Mouse (Mus musculus) cerebellum, adult 2 months (tissue): ENCODE data around the gene Zer1. TPM values are rescaled to one million over a fixed set of nuclear protein-coding genes. Genes with fewer than 3 reads are reported as not detected.
"Not testable (repeated sequence)": the region's sequence is repeated elsewhere in the genome, so short reads cannot be mapped to it uniquely, and the experiment has no call there.

Experiments used
- DNase-seq, 2 experiments: peaks; one replicate each; pipeline ENCODE4 v3.0.0; 2021
- H3K27ac ChIP-seq: fragments of 200-500 bp; 2 replicates; pipeline ENCODE4 v1.5.1; 2012; ENCODE audit warnings: low read length, control low read depth, inconsistent platforms; ENCODE audit not compliant: insufficient read depth
- H3K27me3 ChIP-seq: fragments of 200-500 bp; 2 replicates; pipeline ENCODE4 v1.6.1; 2012; ENCODE audit warnings: inconsistent platforms, mild to moderate bottlenecking, low read length, moderate library complexity; ENCODE audit not compliant: control insufficient read depth, insufficient read depth
- H3K4me1 ChIP-seq: fragments of 200-500 bp; 2 replicates; pipeline ENCODE4 v1.6.1; 2011; ENCODE audit warnings: low read length; ENCODE audit not compliant: control insufficient read depth, insufficient read depth
- H3K4me3 ChIP-seq: fragments of 200-500 bp; replicated peaks from 2 replicates; pipeline ENCODE3; 2011; ENCODE audit warnings: mild to moderate bottlenecking, low read depth, low read length, control low read depth; ENCODE audit not compliant: insufficient read depth
- CTCF ChIP-seq: fragments of 200-500 bp; IDR thresholded peaks from 2 replicates; pipeline ENCODE4 v1.5.1; 2011; ENCODE audit warnings: low read depth, mild to moderate bottlenecking, control low read depth, low read length, moderate library complexity, borderline replicate concordance; ENCODE audit not compliant: insufficient read depth
- POLR2A ChIP-seq: fragments of 200-500 bp; IDR thresholded peaks from 2 replicates; pipeline ENCODE4 v1.6.1; 2011; ENCODE audit warnings: low read length, control low read depth, borderline replicate concordance; ENCODE audit not compliant: insufficient read depth
- WGBS: fragments of 180-500 bp; shearing (Covaris S2); methylation state at CpG from one replicate; pipeline ENCODE4 v1.1.7; 2018; 5-methylcytosine and 5-hydroxymethylcytosine counted together
- polyA plus RNA-seq: library from polyadenylated mRNA; depleted of rRNA; stranded (reverse); fragments of >200 nt; gene quantifications from 2 replicates; pipeline ENCODE4 v1.2.3, GENCODE M21; 2012

Gene Zer1
- polyA plus RNA-seq, 1 experiment, result 137 TPM

- Histone ChIP-seq H3K4me1 (no peaks in the 10 kb centered on the region; the same call in 1 of the 2 replicates), H3K27ac (no peak overlapping the region), H3K27me3 (no peaks in the 10 kb centered on the region), H3K4me3 (no peak overlapping the region)
- 52% methylated on average over 8 of the region's 8 CpGs for WGBS
- DNase-seq, result no peak
- TF ChIP-seq CTCF (no peak), POLR2A (no peak)
Measured at GRCm38 (mm10) chr2:30152616-30153015, 28.2 kb upstream of the Zer1 start.

GRCm38 (mm10) chr2:30151840-30152239, 27.5 kb upstream of the Zer1 start:
- Histone ChIP-seq H3K27ac (no peak overlapping the region), H3K4me1 (no peaks in the 10 kb centered on the region; the same call in 1 of the 2 replicates), H3K4me3 (no peak overlapping the region), H3K27me3 (no peaks in the 10 kb centered on the region)
- DNase-seq, result no peak
- WGBS, result 42% methylated on average over 11 of the region's 11 CpGs
- TF ChIP-seq CTCF (no peak), POLR2A (no peak)

GRCm38 (mm10) chr2:30147466-30147865, 23.1 kb upstream of the Zer1 start:
- WGBS, result 72% methylated on average over 4 of the region's 4 CpGs
- TF ChIP-seq CTCF (no peak), POLR2A (no peak)
- no peaks in the 10 kb centered on the region for H3K27me3 ChIP-seq
- 0 out of 2 replicates have a peak, but pooled peaks cover 3% of the 10 kb centered on the region for H3K4me1 ChIP-seq
- H3K27ac ChIP-seq, result no peak overlapping the region
- H3K4me3 ChIP-seq, result no peak overlapping the region
- no peak for DNase-seq

GRCm38 (mm10) chr2:30144436-30144835, 20.1 kb upstream of the Zer1 start:
- WGBS, result 92% methylated on average over 4 of the region's 4 CpGs
- TF ChIP-seq CTCF, result no peak
- no peak for TF ChIP-seq POLR2A

GRCm38 (mm10) chr2:30140021-30140420, 15.6 kb upstream of the Zer1 start:
- H3K4me1 ChIP-seq, result peaks cover 17% of the 10 kb centered on the region
- peak; percentile 78 to 87 for DNase-seq
- H3K27ac ChIP-seq, H3K27me3 ChIP-seq, H3K4me3 ChIP-seq: not testable (repeated sequence)
- WGBS, result 26% methylated on average over 4 of the region's 4 CpGs

More at GRCm38 (mm10) chr2:30144436-30144835, 20.1 kb upstream of the Zer1 start:
- Histone ChIP-seq H3K27ac (no peak overlapping the region), H3K4me1 (peaks cover 14% of the 10 kb centered on the region), H3K4me3 (no peak overlapping the region), H3K27me3 (no peaks in the 10 kb centered on the region)
- DNase-seq, result no peak

GRCm38 (mm10) chr2:30136458-30136857, 12.1 kb upstream of the Zer1 start:
- no peak overlapping the region for H3K27ac ChIP-seq
- H3K4me1 ChIP-seq, result peaks cover 12% of the 10 kb centered on the region
- no peak overlapping the region for H3K4me3 ChIP-seq
- no peak for DNase-seq
- TF ChIP-seq CTCF (no peak), POLR2A (no peak)
- WGBS, result 88% methylated on average over 10 of the region's 10 CpGs
- H3K27me3 ChIP-seq, result no peaks in the 10 kb centered on the region

GRCm38 (mm10) chr2:30134928-30135620, 10.7 kb upstream of the Zer1 start:
- Histone ChIP-seq H3K4me1 (peaks cover 3% of the 10 kb centered on the region; the same call in 1 of the 2 replicates), H3K27me3 (no peaks in the 10 kb centered on the region), H3K27ac (no peak overlapping the region), H3K4me3 (peak overlapping the region; percentile 21)
- DNase-seq, result no peak
- WGBS, result 31% methylated on average over 10 of the region's 10 CpGs
- TF ChIP-seq POLR2A (no peak), CTCF (no peak)

- TF ChIP-seq CTCF (no peak), POLR2A (no peak)
- no peak for DNase-seq
- Histone ChIP-seq H3K27me3 (no peaks in the 10 kb centered on the region), H3K4me1 (peaks cover 3% of the 10 kb centered on the region; the same call in 1 of the 2 replicates), H3K4me3 (peak overlapping the region; percentile 65), H3K27ac (no peak overlapping the region)
- WGBS, result 5% methylated on average over 6 of the region's 6 CpGs
Measured at GRCm38 (mm10) chr2:30134378-30134711, 10.0 kb upstream of the Zer1 start.
